Mouse (Mus musculus) CD4-positive, CD25-positive, alpha-beta regulatory T cell, adult 2 months (primary cell): ENCODE results near the gene Rlbp1.

Source experiments
- DNase-seq: peaks from one replicate; pipeline ENCODE4 v3.0.0-alpha.2; 2012; ENCODE audit warnings: low read depth, low spot score

Rlbp1 gene

GRCm38 (mm10) chr7:79376516-79377275 lies 10.2 kb downstream of the Rlbp1 start:
- no peak for DNase-seq

GRCm38 (mm10) chr7:79375594-79375993 lies 11.3 kb downstream of the Rlbp1 start:
- DNase-seq = no peak

DNA sequence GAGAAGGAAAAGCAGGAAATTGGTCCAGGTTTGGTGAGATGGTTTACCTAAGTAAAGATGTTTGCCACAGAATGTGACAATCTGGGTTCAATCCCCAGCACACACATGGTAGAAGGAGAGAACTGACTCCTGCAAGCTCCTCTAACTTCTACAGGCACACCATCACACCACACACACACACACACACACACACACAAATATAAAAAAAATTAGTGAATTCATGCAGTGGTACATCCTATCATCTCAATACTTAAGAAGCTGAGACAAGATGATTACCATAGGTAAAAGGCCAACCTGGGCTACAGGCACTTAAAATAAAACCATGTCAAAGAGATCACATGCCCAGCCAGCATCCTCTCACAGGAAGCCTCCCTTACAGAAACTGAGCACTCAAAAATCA lies 12.8 kb downstream of the Rlbp1 start:
- no peak for DNase-seq

DNA sequence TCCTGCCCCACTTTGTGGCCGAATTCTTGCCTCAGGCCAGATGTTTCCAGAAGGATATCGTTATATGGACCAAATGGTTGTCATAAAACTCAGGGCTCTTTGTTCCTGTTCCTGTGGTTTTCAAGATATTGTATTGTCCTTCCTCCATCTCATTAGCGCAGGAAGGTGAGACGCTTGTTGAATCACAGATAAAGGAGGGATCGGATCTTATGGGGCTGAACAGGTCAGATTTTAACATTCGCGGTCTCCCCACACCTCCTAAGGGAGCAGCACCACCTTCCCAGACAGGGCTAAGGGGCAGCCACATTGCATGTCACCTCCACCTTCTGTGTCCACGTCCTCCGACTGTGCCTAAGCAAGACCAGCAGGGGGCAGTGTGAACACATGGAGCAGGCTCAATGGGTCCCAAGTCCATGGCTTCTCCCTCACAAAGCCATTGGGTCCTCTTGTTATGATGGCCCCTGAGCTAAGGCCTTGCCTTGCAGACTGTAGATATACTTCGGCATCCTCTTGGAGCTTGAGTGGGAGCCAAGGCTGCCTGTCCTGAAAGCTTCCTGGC lies 15.4 kb downstream of the Rlbp1 start:
- DNase-seq = peak; percentile 89

DNA sequence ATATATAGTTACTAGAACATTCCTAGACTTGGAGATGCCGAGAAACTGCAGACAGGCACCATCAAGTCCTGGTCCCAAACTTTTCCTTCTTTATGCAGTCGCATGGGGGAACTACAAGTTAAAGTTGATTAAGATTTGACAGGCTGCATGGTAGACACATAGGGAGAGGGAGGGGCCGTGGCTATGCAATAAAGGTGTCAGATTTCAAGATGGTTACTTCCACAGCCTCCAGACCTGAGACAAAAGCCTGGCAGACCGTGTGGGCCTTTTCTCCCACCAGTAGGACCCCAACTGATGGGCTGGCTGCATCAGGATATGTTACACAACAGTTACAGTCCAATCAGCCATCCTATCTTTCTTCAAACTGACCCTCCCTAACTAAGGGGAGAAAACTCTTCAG lies 17.4 kb downstream of the Rlbp1 start:
- DNase-seq = no peak

DNA sequence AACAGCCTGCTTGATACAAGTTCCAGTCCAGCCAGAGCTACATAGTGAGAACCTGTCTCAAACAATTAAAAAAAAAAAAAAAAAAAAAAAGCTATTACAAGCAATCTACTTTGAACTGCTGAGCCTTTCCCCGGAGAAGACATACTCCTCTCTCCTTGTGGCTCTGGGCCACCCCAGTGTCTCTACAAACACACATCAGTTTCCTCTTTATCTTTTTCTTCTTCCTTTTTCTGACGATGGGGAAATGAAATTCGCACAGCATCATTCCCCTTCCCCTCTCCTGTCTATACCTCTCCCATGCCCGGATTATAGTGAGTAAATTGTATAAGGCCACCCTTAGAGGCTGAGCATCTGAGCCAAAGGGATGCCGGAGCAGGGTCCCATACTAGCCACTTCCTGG lies 18.2 kb downstream of the Rlbp1 start:
- DNase-seq = no peak

DNA sequence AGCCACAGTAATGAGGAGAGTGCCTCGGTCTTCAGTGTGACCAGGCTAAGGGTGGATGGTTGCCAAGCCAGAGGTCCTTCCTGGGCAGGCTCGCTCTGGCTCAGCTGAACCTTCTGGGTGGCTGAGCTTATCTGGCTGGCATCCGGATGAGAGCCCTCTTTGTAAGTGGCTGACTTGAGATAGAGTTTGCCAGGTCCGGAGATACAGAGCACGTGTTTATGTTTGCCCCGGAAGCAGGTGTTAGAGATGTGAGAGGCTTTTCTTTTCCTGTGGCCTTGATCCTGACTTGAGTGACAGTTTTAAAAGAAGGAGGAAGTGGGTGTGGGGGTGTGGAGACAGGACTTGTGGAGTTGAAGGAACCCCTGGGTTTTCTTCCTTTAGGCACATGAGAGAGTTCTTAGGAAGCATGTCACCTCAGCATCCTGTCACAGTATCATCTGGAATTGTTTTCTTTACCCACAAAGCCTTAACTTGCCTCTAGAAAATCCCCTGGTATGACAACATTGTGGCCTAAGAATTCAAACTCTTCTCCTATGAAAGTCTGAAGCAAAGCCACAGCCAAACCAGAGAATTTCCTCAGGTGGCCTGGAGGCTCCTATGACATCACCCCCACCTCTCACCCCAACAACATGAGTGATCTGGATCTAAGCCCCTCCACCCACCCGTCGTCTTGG lies 23.3 kb downstream of the Rlbp1 start:
- peak; percentile 59 for DNase-seq

DNA sequence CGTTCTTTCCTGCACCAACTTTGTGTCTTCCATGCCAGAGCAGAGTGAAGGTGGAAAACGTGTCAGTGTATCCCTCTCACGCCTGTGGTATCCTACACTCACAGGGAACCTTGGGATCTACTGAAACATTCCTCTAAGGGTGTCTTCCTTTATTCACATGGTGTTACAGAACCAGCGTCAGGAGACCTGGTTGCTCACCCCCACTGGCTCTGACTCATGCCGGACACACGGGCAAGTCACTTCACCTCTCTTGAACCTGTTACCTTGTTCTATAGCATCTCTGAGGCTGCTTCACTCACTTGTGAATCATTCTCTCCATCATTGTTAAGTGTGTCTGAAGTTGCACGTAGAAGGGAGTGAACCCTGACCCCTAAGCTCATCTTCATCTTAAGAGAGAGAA lies 24.0 kb downstream of the Rlbp1 start:
- DNase-seq = no peak

DNA sequence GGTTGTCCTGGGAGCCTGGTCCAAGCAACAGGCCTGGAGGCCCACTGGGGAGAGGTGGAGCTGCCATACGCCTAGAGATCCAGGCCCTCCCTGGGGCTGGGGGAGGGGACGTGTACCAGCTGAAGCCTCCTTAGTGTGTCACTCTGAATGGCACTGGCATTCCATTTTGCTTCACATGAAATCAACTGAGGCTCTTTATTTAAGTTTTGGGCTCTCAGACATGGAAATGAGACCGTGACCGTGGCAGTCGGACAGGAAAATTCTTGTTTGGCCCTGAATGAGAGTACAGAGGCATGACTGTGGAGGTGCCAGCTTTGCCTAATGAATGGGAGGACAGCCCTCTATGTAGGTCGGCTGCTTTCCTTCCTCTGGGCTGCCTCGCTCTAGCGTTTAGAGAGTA lies 24.6 kb downstream of the Rlbp1 start:
- no peak for DNase-seq

DNA sequence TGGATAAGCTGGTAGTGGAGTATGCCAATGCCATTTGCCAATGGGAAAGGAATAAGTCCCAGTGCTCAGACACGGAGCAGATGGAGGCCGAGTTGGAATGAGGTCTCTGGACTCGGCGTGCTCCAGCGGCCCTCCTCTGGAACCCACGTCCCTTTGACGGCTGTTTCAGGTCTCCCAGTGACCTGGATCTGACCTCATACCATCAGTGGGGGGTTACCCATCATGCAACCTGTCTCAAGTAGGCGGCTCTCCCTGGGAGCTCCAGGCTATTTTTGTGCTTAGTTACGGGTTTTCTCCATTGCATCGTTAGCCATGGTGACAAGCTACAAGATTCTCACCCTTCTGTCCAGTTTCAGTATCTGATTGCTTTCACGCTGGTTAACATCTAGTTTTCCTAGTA lies 26.8 kb downstream of the Rlbp1 start:
- DNase-seq = no peak

GRCm38 (mm10) chr7:79359183-79359435 lies 27.7 kb downstream of the Rlbp1 start:
- no peak for DNase-seq

DNA sequence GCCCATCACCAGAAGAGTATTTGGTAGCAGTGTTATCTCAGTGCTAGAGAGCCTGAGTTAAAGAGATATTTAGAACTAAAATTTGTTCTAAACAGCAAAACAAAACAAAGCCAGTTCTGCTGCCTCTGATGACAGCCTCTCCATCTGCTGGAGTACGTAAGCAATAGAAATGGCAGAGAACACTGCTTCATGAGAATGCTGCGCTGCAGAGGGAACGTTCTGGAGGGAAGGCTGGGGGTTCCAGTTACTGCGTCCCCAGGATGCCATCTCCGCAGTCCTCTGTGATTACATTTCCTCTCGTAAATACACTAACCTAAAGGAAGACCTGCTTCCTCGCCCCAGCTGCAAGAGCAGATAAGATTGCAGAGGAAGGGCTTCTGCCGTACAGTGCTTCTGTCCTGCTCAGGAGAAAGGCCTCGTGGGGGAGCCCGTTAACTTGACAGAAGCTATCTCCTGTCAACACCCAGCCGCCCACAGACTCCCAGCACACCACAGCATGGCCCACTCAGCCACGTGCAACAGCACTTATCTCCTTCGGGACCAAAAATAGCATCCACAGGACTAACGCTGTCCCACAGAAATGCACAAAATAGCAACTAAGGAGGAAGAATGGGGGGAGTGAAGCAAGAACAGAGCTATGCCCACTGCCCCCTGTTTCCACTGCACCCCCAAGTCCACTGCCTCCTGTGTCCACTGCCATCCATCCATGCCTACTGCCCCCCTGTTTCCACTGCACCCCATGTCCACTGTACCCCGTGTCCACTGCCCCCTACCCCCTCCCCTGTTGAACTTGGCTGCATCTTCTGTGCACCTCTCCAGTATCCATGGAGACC lies 28.3 kb downstream of the Rlbp1 start:
- DNase-seq = no peak

DNA sequence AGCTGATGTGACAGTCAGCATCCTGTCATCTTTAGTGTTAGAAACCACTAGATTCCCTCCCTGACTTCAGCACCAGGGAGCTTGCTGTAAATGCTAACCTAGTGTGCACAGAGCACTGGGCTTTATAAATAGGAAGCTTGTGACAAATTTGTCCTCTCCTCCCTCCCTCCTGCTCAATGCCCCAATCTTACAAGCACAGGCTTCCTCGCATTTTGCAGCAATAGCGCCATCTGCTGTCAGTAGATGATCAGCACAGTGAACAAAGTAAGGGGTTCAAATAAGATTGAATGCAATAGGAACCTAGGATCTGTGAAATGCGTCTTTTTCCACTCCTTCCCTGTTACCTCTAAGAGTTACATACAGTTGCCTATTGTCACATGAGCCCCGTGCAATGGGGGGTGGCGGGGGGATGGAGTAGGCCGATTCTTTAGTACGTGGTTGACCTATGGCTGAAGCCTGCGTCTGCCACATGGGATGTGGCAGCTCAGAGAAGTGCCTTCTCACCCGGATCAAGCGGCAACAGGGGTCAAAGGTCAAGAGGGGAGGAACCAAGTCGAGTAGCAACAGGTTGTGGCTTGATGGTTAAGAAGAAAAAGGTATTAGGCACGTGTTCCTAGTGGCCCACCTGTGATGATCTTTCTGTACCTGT lies 37.0 kb downstream of the Rlbp1 start:
- DNase-seq = peak; percentile 82

- DNase-seq = no peak
Observed at GRCm38 (mm10) chr7:79348816-79349215, 38.0 kb downstream of the Rlbp1 start.

- DNase-seq = no peak
Observed at GRCm38 (mm10) chr7:79347108-79347813, 39.6 kb downstream of the Rlbp1 start.

DNA sequence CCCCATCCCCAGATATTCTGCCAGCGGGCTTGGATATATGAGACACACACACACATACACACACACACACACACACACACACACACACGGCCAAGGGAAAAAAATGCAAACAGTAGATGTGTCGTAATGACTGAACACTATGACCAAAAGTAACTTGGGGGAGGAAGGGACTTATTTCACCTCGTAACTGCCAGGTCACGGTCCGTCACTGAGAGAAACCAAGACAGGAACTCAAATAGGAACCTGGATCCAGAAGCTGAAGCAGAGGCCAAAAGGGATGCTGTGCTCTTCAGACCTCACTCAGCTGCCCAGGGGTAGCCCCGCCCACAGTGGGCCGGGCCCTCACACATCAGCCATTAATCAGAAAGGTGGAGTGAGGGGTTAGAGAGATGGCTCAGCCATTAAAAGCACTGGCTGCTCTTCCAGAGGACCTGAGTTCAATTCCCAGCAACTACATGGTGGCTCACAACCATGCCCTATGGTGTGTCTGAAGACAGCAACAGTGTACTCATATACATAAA lies 40.2 kb downstream of the Rlbp1 start:
- DNase-seq = no peak

DNA sequence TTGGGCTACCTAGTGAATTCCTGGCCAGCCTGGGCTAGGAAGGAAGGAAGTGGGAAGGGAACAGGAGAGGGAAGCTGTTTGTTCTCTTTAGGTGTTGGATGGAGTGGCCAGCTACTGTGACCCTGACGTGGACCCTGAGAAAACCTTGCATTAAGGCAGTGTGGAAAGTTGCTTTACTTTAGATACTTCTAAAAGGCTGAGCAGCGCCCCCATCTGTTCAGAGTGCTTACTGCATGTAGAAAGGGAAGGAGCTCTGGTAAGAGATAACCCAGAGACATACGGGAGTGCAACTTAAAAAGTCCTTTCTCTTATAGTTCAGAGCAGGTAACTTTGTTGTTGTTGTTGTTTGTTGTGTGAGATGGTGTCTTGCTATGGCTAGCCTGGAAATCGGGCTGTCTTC lies 40.9 kb downstream of the Rlbp1 start:
- DNase-seq = peak; percentile 71

- no peak for DNase-seq
Observed at GRCm38 (mm10) chr7:79336362-79336910, 50.4 kb downstream of the Rlbp1 start.

DNA sequence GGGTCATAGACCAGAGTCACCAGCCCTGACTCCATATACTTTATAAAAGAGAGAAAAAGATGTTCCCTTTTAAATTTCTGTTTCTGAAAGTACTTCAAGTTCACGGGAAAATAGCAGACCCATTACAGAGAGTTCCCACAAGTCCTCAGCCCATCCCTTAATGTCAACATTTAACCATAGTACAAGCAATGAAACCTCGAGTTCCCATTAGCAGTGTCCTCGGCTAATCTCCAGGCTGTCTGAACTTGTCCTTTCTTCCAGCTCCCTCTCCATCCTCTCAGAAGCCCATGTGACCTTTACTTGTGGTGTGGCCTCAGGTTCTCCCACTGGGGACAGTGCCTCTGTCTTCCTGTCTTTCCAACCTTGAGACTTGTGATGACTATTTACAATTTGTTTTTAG lies 53.4 kb downstream of the Rlbp1 start:
- DNase-seq = no peak

DNA sequence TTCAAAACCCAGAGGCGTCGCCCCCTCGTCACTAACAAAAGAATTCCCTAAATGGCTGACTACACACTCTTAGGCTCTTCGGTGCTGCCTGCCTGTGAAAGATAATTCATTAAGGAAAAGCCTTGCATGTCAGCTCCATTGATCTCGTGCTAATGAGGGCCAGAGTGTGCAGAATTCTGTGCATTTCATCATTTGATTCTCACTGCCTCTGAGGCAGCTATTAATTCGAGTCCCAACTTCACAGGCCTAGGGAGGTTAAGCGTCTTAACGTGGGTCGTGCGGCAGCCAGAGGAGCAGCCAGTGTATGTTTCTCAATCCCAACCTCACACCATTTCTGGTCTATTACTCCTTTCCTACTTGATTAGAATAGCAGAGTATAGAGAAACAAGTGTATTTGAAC lies 55.7 kb downstream of the Rlbp1 start:
- DNase-seq = no peak

DNA sequence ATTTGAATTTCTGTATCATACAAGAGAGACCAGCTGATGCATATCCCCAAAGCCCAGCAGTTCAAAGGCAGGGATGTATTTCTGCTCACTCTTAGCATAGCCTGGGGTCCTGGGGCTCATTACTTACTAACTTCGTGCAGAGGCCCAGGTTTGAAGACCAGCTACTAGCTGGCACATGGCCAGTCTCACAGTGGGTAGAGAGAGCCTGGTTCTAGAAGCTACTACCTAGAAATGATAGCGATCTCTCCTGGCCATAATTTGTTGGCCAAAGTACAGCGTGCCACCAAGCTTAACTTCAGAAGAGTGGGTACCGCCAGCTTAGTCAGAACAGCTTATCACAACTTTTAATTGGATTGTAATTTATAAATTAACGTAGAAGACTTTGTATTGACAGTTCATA lies 58.1 kb downstream of the Rlbp1 start:
- DNase-seq = no peak
